Mouse (Mus musculus): ENCODE measurements at regions not wholly inside any gene's neighbourhood (a gene's known extent, or its start where the extent isn't known, plus 50 kb on each side); places are given as distances from the start of the nearest gene placed in this dataset.

DNA sequence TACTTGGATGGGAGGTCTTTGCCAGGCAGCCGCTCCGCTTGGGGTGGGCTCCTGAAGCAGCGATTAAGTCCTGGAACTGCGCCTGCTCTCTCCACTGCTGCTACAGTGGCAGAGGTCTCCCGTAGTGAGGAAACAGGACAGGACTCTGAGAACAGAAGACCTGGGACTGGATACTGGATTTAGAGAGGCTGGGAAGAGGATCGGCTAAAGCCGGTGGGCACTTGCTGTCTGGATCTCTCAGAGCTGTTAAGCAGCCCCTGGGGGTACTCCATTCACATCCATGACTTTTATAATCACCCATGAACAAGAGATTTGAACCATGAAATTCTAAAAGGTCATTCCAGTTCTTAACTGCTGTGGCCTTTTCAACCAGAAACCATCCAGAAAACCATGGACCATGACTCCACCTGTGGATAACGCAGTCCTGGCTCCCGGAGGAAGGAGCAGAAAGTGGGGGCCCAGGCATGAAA lies 135.4 kb upstream of the Kctd3 start:
- no peak for TF ChIP-seq POLR2A (IDR thresholded peaks at IDR 0.05; ENCODE audit: control insufficient read depth, low read depth, low read length)
- TF ChIP-seq CTCF (IDR thresholded peaks at IDR 0.05; ENCODE audit: control insufficient read depth, insufficient read depth, insufficient replicate concordance, low read depth, low read length): no peak

All from testis, adult 2 months (tissue).